Mouse (Mus musculus) lung, postnatal 0 days (tissue): ENCODE data around the gene Kazn. TPM values are rescaled to one million over a fixed set of nuclear protein-coding genes. Genes with fewer than 3 reads are reported as not detected.

ENCODE experiments used
- ATAC-seq: fragments of 200-750 bp; cut with Nextera tagmentation; 2 replicates; pipeline ENCODE4 v1.8.0; 2017; ENCODE audit warnings: moderate library complexity
- DNase-seq: peaks from one replicate; pipeline ENCODE4 v3.0.0-alpha.2; 2016; ENCODE audit warnings: low spot score
- H3K27ac ChIP-seq: fragments of 300-500 bp; sonication (generic); 2 replicates; pipeline ENCODE4 v1.5.1; 2014; ENCODE audit warnings: antibody characterized with exemption, mild to moderate bottlenecking, low read length, mixed read lengths
- H3K27me3 ChIP-seq: fragments of 300-500 bp; sonication (generic); replicated peaks from 2 replicates; pipeline ENCODE4 v1.6.1; 2014; ENCODE audit warnings: low read length, mixed read lengths; ENCODE audit not compliant: insufficient read depth
- H3K36me3 ChIP-seq: fragments of 300-500 bp; sonication (generic); 2 replicates; pipeline ENCODE4 v1.6.1; 2014; ENCODE audit warnings: low read length, mixed read lengths; ENCODE audit not compliant: insufficient read depth
- H3K4me1 ChIP-seq: fragments of 300-500 bp; sonication (generic); 2 replicates; pipeline ENCODE4 v1.6.1; 2014; ENCODE audit warnings: antibody characterized with exemption, low read depth, low read length, mixed read lengths; ENCODE audit not compliant: insufficient read depth
- H3K4me2 ChIP-seq: fragments of 300-500 bp; sonication (generic); replicated peaks from 2 replicates; pipeline ENCODE4 v1.6.1; 2014; ENCODE audit warnings: low read depth, mild to moderate bottlenecking, low read length, moderate library complexity, mixed read lengths
- H3K4me3 ChIP-seq: fragments of 300-500 bp; sonication (generic); 2 replicates; pipeline ENCODE4 v1.5.1; 2014; ENCODE audit warnings: low read depth, low read length
- H3K9ac ChIP-seq: fragments of 300-500 bp; sonication (generic); replicated peaks from 2 replicates; pipeline ENCODE4 v1.6.1; 2014; ENCODE audit warnings: low read depth, mild to moderate bottlenecking
- H3K9me3 ChIP-seq: fragments of 300-500 bp; sonication (generic); 2 replicates; pipeline ENCODE4 v1.6.1; 2016; ENCODE audit warnings: low read length, mixed read lengths
- CTCF ChIP-seq: IDR thresholded peaks from 2 replicates; pipeline ENCODE4 v1.5.1; 2016; ENCODE audit warnings: antibody characterized with exemption, mild to moderate bottlenecking
- EP300 ChIP-seq: IDR thresholded peaks from 2 replicates; pipeline ENCODE4 v1.6.1; 2016; ENCODE audit warnings: antibody characterized with exemption, mild to moderate bottlenecking, control low read depth
- WGBS: fragments of 180-500 bp; shearing (Covaris S2); extraction: QIAGEN DNeasy Blood & Tissue Kit; methylation state at CpG from one replicate; pipeline ENCODE4 v1.1.7; 2014; 5-methylcytosine and 5-hydroxymethylcytosine counted together
- polyA plus RNA-seq: library from polyadenylated mRNA; unstranded; fragments of >200 nt; fragmentation: Nextera tagmentation; extraction: Ambion mirVana; gene quantifications from 2 replicates; pipeline ENCODE4 v1.2.1, GENCODE M21; 2015

The Kazn gene
- polyA plus RNA-seq, 1 experiment from 2014 or later = 6.0 TPM

DNA sequence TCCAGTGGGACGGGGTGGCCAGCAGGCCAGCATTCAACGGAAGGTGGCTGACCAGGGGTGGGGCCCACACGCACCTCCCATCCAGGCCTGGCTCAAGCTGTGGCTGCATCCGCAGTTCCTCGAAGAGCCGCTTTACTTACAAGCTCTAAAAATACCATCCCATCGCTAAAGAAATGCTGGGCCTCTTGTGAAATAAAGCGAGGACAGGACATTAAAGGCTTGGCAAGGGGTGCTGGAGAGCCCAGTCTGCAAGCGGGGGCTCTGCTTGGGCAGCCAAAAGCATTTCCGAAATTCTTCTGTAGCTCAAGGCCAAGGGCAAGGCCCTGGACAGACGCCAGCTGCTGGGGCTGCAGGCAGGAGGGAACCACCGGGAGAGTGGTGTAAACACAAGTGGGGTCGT lies 59.7 kb downstream of the Kazn start:
- Histone ChIP-seq H3K27ac (peak overlapping the region; percentile 68), H3K36me3 (no peaks in the 10 kb centered on the region), H3K9me3 (no peaks in the 10 kb centered on the region), H3K4me1 (peaks cover 19% of the 10 kb centered on the region; the same call in 1 of the 2 replicates), H3K4me2 (peak overlapping the region; percentile 9; the same call in 1 of the 2 replicates), H3K4me3 (no peak overlapping the region), H3K9ac (no peak overlapping the region), H3K27me3 (no peaks in the 10 kb centered on the region)
- ATAC-seq (peak; percentile 77), DNase-seq (peak; percentile 93)
- TF ChIP-seq EP300 (peak; percentile 79), CTCF (peak; percentile 13; the same call in 1 of the 2 replicates)
- WGBS = 5% methylated on average over 13 of the region's 13 CpGs

GRCm38 (mm10) chr4:142176732-142177131 lies 62.5 kb downstream of the Kazn start:
- TF ChIP-seq EP300 (no peak), CTCF (no peak)
- no peak overlapping the region for H3K9ac ChIP-seq
- no peaks in the 10 kb centered on the region for H3K27me3 ChIP-seq
- DNase-seq (no peak), ATAC-seq (no peak)
- peaks cover 27% of the 10 kb centered on the region for H3K4me1 ChIP-seq
- no peaks in the 10 kb centered on the region for H3K36me3 ChIP-seq
- no peak overlapping the region for H3K4me2 ChIP-seq
- no peaks in the 10 kb centered on the region for H3K9me3 ChIP-seq
- no peak overlapping the region for H3K27ac ChIP-seq
- WGBS = 87% methylated on average over 3 of the region's 3 CpGs
- H3K4me3 ChIP-seq = no peak overlapping the region

DNA sequence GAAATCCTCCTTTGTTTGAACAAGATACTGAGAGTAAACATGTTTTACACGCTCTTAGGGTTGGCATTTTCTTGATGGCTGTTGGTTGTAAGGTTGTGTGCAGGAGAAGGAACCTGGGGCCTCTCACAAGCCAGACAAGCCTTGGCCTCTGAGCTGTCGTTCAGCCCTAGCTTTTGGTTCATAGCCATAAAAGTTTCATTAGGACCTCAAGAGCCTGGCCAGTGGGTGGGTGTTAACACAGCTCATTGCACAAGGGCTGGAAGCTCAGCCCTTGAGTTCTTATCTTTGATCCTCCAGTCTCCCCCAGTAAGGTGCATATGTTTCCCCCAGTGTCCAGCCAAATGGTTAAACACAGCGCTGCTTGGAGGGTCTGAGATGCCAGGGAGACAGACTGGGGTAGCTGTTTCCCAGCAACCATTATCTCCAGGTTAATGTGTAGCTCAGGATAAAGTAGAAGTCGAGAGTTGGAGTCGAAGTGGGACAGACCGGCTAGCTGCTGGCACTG lies 65.2 kb downstream of the Kazn start:
- no peak overlapping the region for H3K4me3 ChIP-seq
- H3K36me3 ChIP-seq = no peaks in the 10 kb centered on the region
- 38% methylated on average over 6 of the region's 6 CpGs for WGBS
- ATAC-seq (peak; percentile 66), DNase-seq (peak; percentile 65)
- TF ChIP-seq EP300 (no peak), CTCF (no peak)
- H3K9me3 ChIP-seq = no peaks in the 10 kb centered on the region
- H3K4me1 ChIP-seq = peaks cover 10% of the 10 kb centered on the region
- no peaks in the 10 kb centered on the region for H3K27me3 ChIP-seq
- H3K27ac ChIP-seq = no peak overlapping the region
- H3K4me2 ChIP-seq = no peak overlapping the region
- H3K9ac ChIP-seq = no peak overlapping the region

DNA sequence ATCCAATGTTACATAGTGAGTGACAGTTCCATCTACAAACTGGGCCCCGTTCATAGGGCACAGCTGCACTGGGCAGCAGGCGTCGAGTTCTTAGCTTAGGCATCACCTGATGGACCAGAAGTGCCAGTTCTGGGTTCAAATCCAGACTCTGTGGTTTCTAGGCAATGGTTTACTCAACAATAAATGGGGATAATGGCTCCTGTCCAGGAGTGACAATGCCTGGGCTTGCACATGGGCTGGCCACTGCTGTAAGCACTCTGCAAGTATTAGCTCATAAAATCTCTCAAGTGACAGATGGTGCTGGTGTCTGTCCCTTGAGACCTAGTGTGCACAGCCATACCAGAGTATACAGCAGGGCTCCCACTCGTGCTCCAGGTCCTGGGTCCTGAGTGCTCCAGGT lies 66.3 kb downstream of the Kazn start:
- H3K4me3 ChIP-seq = no peak overlapping the region
- no peaks in the 10 kb centered on the region for H3K36me3 ChIP-seq
- H3K27ac ChIP-seq = no peak overlapping the region
- H3K27me3 ChIP-seq = no peaks in the 10 kb centered on the region
- no peak overlapping the region for H3K4me2 ChIP-seq
- 79% methylated on average over 4 of the region's 4 CpGs for WGBS
- no peak for ATAC-seq
- TF ChIP-seq CTCF = no peak
- TF ChIP-seq EP300 = no peak
- peaks cover 10% of the 10 kb centered on the region for H3K4me1 ChIP-seq
- DNase-seq = no peak
- no peak overlapping the region for H3K9ac ChIP-seq
- H3K9me3 ChIP-seq = no peaks in the 10 kb centered on the region

- Histone ChIP-seq H3K4me2 (no peak overlapping the region), H3K27ac (no peak overlapping the region), H3K9ac (no peak overlapping the region), H3K27me3 (no peaks in the 10 kb centered on the region), H3K9me3 (no peaks in the 10 kb centered on the region), H3K4me3 (no peak overlapping the region), H3K4me1 (peaks cover 10% of the 10 kb centered on the region), H3K36me3 (no peaks in the 10 kb centered on the region)
- TF ChIP-seq CTCF (no peak), EP300 (no peak)
- DNase-seq (no peak), ATAC-seq (no peak)
- 72% methylated on average over 7 of the region's 8 CpGs for WGBS
These were observed 67.3 kb downstream of the Kazn start for GRCm38 (mm10) chr4:142171788-142172497.

- Histone ChIP-seq H3K4me1 (peaks cover 10% of the 10 kb centered on the region), H3K4me3 (no peak overlapping the region), H3K36me3 (no peaks in the 10 kb centered on the region), H3K27ac (no peak overlapping the region), H3K4me2 (0 out of 2 replicates have a peak overlapping the region, but pooled peaks have one; percentile 14), H3K9ac (no peak overlapping the region), H3K27me3 (no peaks in the 10 kb centered on the region), H3K9me3 (no peaks in the 10 kb centered on the region)
- 55% methylated on average over 18 of the region's 18 CpGs for WGBS
- peak; percentile 49 for DNase-seq
- peak; percentile 23; the same call in 1 of the 2 replicates for ATAC-seq
- TF ChIP-seq CTCF (no peak), EP300 (no peak)
These were observed 68.1 kb downstream of the Kazn start for GRCm38 (mm10) chr4:142170882-142171768.
